Mouse (Mus musculus): ENCODE results near the gene Hmg20b. TPM values are rescaled to one million over a fixed set of nuclear protein-coding genes. Genes with fewer than 3 reads are reported as not detected.

Hmg20b gene
- polyA plus RNA-seq, 1 experiment from 2014 or later: 31.7 TPM

GRCm38 (mm10) chr10:81382039-81382438 is 31.8 kb upstream of the Hmg20b start:
- no peak overlapping the region for H3K9ac ChIP-seq (ENCODE audit: low read depth, low read length)
- no peak overlapping the region for H3K27ac ChIP-seq (ENCODE audit: low read depth, low read length)
- H3K4me3 ChIP-seq (ENCODE audit: low read length): no peak overlapping the region
- peaks cover 23% of the 10 kb centered on the region for H3K4me1 ChIP-seq (ENCODE audit: control insufficient read depth, insufficient read depth, low read depth, low read length)
- no peak for ATAC-seq
- H3K4me2 ChIP-seq (ENCODE audit: low read length): no peak overlapping the region
- H3K9me3 ChIP-seq (ENCODE audit: control insufficient read depth, low read length): no peaks in the 10 kb centered on the region
- no peaks in the 10 kb centered on the region for H3K27me3 ChIP-seq (replicated peaks; ENCODE audit: control insufficient read depth, insufficient read depth, low read length)
- WGBS: 75% methylated on average over 5 of the region's 5 CpGs
- peaks cover 11% of the 10 kb centered on the region; the same call in 1 of the 2 replicates for H3K36me3 ChIP-seq (ENCODE audit: control insufficient read depth, insufficient read depth, low read length)

DNA sequence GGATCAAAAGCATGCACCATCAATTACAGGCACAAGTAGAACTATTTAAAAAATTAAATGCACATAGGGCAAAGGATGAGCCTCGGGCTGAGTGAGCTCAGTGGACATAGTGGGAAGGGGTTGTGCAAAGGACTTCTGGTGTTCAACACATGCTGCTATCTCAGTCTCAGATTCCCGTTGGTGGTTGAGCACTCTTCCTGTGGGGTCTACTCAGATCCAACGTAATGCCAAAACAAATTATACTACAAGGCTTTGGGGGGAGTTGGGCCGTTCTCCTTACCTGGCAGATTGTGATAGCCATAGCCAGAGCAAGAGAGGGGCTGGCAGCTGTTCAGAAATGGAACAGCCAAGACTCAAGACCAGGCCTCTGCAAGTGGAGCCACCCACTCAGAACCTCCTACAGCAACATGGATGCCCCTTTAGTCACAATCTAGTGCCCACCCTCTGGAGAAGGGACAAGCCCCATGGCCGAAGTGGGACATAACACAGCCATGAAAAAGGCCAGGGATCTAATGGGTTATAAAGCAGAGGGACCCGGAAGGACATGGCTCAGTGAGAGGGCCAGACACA is 29.6 kb upstream of the Hmg20b start:
- Histone ChIP-seq H3K36me3 (ENCODE audit: control insufficient read depth, insufficient read depth, low read length) (no peaks in the 10 kb centered on the region), H3K4me3 (ENCODE audit: low read length) (no peak overlapping the region), H3K27me3 (replicated peaks; ENCODE audit: control insufficient read depth, insufficient read depth, low read length) (no peaks in the 10 kb centered on the region), H3K9ac (ENCODE audit: low read depth, low read length) (no peak overlapping the region), H3K9me3 (ENCODE audit: control insufficient read depth, low read length) (no peaks in the 10 kb centered on the region), H3K27ac (ENCODE audit: low read depth, low read length) (no peak overlapping the region), H3K4me1 (ENCODE audit: control insufficient read depth, insufficient read depth, low read depth, low read length) (peaks cover 21% of the 10 kb centered on the region), H3K4me2 (ENCODE audit: low read length) (no peak overlapping the region)
- 96% methylated on average over 6 of the region's 6 CpGs for WGBS
- no peak for ATAC-seq

- H3K9ac ChIP-seq (ENCODE audit: low read depth, low read length): peak overlapping the region; percentile 60
Measured at GRCm38 (mm10) chr10:81379183-81379553, 28.9 kb upstream of the Hmg20b start.

DNA sequence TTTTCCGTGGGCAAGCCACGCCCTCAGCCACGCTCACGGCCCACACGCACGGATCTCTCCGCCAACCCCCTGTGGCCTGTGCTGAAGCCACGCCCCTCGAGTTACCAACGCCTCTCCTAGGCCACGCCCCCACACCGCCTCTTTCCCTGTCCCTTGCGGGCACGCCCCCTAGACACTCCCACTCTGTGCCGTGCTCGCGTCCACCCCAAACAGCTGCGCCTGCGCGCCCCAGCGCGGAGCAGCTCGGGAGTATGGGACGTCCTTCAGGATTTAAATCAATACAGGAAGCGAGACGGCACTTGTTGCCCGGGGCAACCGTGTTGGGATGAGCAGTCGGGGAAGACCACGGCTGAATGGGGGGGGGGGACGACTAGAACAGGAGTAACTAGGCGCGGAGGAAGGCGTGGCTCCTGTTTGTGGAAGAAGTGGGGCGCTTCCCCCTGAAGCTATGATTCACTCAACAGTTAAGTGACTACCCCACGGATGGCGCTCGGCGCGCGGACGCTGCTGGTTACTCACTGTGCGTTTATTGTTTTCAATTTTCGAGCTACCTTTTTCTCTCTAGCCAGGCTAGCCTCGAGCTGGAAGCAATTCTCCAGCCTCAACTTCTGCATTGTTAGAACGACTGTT is 28.4 kb upstream of the Hmg20b start:
- no peaks in the 10 kb centered on the region for H3K36me3 ChIP-seq (ENCODE audit: control insufficient read depth, insufficient read depth, low read length)
- H3K9ac ChIP-seq (ENCODE audit: low read depth, low read length): peak overlapping the region; percentile 60
- H3K4me2 ChIP-seq (ENCODE audit: low read length): peak overlapping the region; percentile 64
- peak; percentile 96 for ATAC-seq
- H3K27ac ChIP-seq (ENCODE audit: low read depth, low read length): peak overlapping the region; percentile 68
- H3K4me3 ChIP-seq (ENCODE audit: low read length): peak overlapping the region; percentile 57
- H3K9me3 ChIP-seq (ENCODE audit: control insufficient read depth, low read length): no peaks in the 10 kb centered on the region
- under 1% methylated on average over 44 of the region's 46 CpGs for WGBS
- H3K4me1 ChIP-seq (ENCODE audit: control insufficient read depth, insufficient read depth, low read depth, low read length): peaks cover 20% of the 10 kb centered on the region
- H3K27me3 ChIP-seq (replicated peaks; ENCODE audit: control insufficient read depth, insufficient read depth, low read length): no peaks in the 10 kb centered on the region

More at GRCm38 (mm10) chr10:81379183-81379553, 28.9 kb upstream of the Hmg20b start:
- Histone ChIP-seq H3K4me2 (ENCODE audit: low read length) (peak overlapping the region; percentile 64), H3K27me3 (replicated peaks; ENCODE audit: control insufficient read depth, insufficient read depth, low read length) (no peaks in the 10 kb centered on the region), H3K36me3 (ENCODE audit: control insufficient read depth, insufficient read depth, low read length) (no peaks in the 10 kb centered on the region), H3K4me1 (ENCODE audit: control insufficient read depth, insufficient read depth, low read depth, low read length) (peaks cover 20% of the 10 kb centered on the region), H3K9me3 (ENCODE audit: control insufficient read depth, low read length) (no peaks in the 10 kb centered on the region), H3K27ac (ENCODE audit: low read depth, low read length) (peak overlapping the region; percentile 68; the same call in 1 of the 2 replicates), H3K4me3 (ENCODE audit: low read length) (peak overlapping the region; percentile 57)
- WGBS: 64% methylated on average over 3 of the region's 3 CpGs
- no peak for ATAC-seq

GRCm38 (mm10) chr10:81377793-81378552 is 27.7 kb upstream of the Hmg20b start, which contains the start of gene Fzr1:
Gene Fzr1 (minus strand): TSS chr10:81378516.
- no peaks in the 10 kb centered on the region for H3K27me3 ChIP-seq (replicated peaks; ENCODE audit: control insufficient read depth, insufficient read depth, low read length)
- H3K9ac ChIP-seq (ENCODE audit: low read depth, low read length): peak within 1 kb of the TSS; percentile 75
- no peaks in the 10 kb centered on the region for H3K36me3 ChIP-seq (ENCODE audit: control insufficient read depth, insufficient read depth, low read length)
- peak within 1 kb of the TSS; percentile 87 for H3K4me2 ChIP-seq (ENCODE audit: low read length)
- peak; percentile 32 for ATAC-seq
- peak within 1 kb of the TSS; percentile 72 for H3K27ac ChIP-seq (ENCODE audit: low read depth, low read length)
- no peaks in the 10 kb centered on the region for H3K9me3 ChIP-seq (ENCODE audit: control insufficient read depth, low read length)
- peak within 1 kb of the TSS; percentile 57 for H3K4me3 ChIP-seq (ENCODE audit: low read length)
- H3K4me1 ChIP-seq (ENCODE audit: control insufficient read depth, insufficient read depth, low read depth, low read length): peaks cover 20% of the 10 kb centered on the region
- under 1% methylated on average over 50 of the region's 59 CpGs for WGBS

- Histone ChIP-seq H3K27ac (ENCODE audit: low read depth, low read length) (no peak overlapping the region; the same call in 1 of the 2 replicates), H3K4me2 (ENCODE audit: low read length) (peak overlapping the region; percentile 87), H3K4me3 (ENCODE audit: low read length) (peak overlapping the region; percentile 57), H3K9ac (ENCODE audit: low read depth, low read length) (peak overlapping the region; percentile 75), H3K27me3 (replicated peaks; ENCODE audit: control insufficient read depth, insufficient read depth, low read length) (no peaks in the 10 kb centered on the region), H3K9me3 (ENCODE audit: control insufficient read depth, low read length) (no peaks in the 10 kb centered on the region), H3K36me3 (ENCODE audit: control insufficient read depth, insufficient read depth, low read length) (no peaks in the 10 kb centered on the region), H3K4me1 (ENCODE audit: control insufficient read depth, insufficient read depth, low read depth, low read length) (peaks cover 20% of the 10 kb centered on the region)
- ATAC-seq: no peak
- WGBS: 37% methylated on average over 2 of the region's 2 CpGs
Measured at GRCm38 (mm10) chr10:81377362-81377664, 27.0 kb upstream of the Hmg20b start.

DNA sequence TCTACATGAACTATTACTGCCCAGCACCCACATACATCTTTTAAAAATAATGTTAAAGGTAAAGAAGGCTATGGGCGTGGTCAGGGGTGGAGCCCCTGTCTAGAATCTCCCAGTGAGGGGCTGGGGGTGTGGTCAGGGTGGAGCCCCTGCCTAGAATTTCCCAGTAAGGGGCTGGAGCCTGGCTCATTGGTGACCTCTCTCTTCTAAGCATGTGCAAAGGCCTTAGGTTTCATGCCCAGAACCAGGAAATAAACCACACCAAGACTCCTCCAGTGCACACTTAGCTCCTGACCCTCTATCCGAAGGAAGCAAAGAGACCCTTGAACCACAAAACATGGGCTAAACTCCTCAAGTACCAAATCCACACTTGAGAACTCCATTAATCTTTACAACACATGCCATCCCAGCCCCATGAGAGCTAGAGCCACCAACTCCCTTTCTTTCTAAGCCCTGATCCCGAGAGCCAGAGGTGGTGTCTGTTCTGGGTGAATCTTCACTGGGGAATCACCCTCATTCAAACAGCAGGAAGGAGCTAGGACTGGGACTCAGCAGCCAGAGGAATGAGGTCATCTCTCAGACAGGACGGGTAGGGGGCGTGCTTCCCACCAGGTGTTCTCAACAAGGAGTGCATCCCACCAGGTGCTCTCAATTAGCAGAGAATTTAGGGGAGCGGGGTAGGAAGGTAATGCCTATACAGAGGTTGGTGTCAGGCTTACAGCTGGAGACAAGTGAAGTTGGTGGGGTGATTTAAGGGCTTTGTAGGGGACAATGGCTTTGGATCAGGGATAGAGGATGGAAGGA is 26.5 kb upstream of the Hmg20b start:
- Histone ChIP-seq H3K9ac (ENCODE audit: low read depth, low read length) (peak overlapping the region; percentile 75), H3K36me3 (ENCODE audit: control insufficient read depth, insufficient read depth, low read length) (no peaks in the 10 kb centered on the region), H3K4me1 (ENCODE audit: control insufficient read depth, insufficient read depth, low read depth, low read length) (peaks cover 20% of the 10 kb centered on the region), H3K27me3 (replicated peaks; ENCODE audit: control insufficient read depth, insufficient read depth, low read length) (no peaks in the 10 kb centered on the region), H3K27ac (ENCODE audit: low read depth, low read length) (no peak overlapping the region), H3K4me2 (ENCODE audit: low read length) (peak overlapping the region; percentile 87), H3K4me3 (ENCODE audit: low read length) (peak overlapping the region; percentile 57), H3K9me3 (ENCODE audit: control insufficient read depth, low read length) (no peaks in the 10 kb centered on the region)
- no peak for ATAC-seq
- 40% methylated on average over 6 of the region's 6 CpGs for WGBS

- peaks cover 20% of the 10 kb centered on the region for H3K4me1 ChIP-seq (ENCODE audit: control insufficient read depth, insufficient read depth, low read depth, low read length)
- no peak overlapping the region for H3K9ac ChIP-seq (ENCODE audit: low read depth, low read length)
- H3K4me3 ChIP-seq (ENCODE audit: low read length): no peak overlapping the region
- H3K36me3 ChIP-seq (ENCODE audit: control insufficient read depth, insufficient read depth, low read length): peaks cover 4% of the 10 kb centered on the region; the same call in 1 of the 2 replicates
- H3K27me3 ChIP-seq (replicated peaks; ENCODE audit: control insufficient read depth, insufficient read depth, low read length): no peaks in the 10 kb centered on the region
- WGBS: 93% methylated on average over 10 of the region's 10 CpGs
- H3K9me3 ChIP-seq (ENCODE audit: control insufficient read depth, low read length): no peaks in the 10 kb centered on the region
- ATAC-seq: no peak
- no peak overlapping the region for H3K27ac ChIP-seq (ENCODE audit: low read depth, low read length)
- no peak overlapping the region for H3K4me2 ChIP-seq (ENCODE audit: low read length)
Measured at GRCm38 (mm10) chr10:81375322-81375721, 25.0 kb upstream of the Hmg20b start.

GRCm38 (mm10) chr10:81367207-81367495 is 16.9 kb upstream of the Hmg20b start:
- ATAC-seq: no peak
- 52% methylated on average over 6 of the region's 6 CpGs for whole genome bisulfite sequencing
- Histone ChIP-seq H3K9ac (ENCODE audit: low read depth, low read length) (no peak overlapping the region), H3K27ac (ENCODE audit: low read depth, low read length) (no peak overlapping the region), H3K36me3 (ENCODE audit: control insufficient read depth, insufficient read depth, low read length) (peaks cover 37% of the 10 kb centered on the region), H3K4me2 (ENCODE audit: low read length) (no peak overlapping the region), H3K9me3 (ENCODE audit: control insufficient read depth, low read length) (no peaks in the 10 kb centered on the region), H3K4me1 (ENCODE audit: control insufficient read depth, insufficient read depth, low read depth, low read length) (peaks cover 10% of the 10 kb centered on the region), H3K27me3 (replicated peaks; ENCODE audit: control insufficient read depth, insufficient read depth, low read length) (peaks cover 8% of the 10 kb centered on the region), H3K4me3 (ENCODE audit: low read length) (no peak overlapping the region)

All from hindbrain, embryonic 16.5 days (tissue).